Mouse (Mus musculus) brain, embryonic 14.5 days (tissue): ENCODE results near the gene Kcnk3.

Source experiments
- CTCF ChIP-seq: fragments of 200-500 bp; IDR thresholded peaks from 2 replicates; pipeline ENCODE4 v1.5.1; 2012; ENCODE audit warnings: inconsistent platforms, mild to moderate bottlenecking, moderate library complexity, borderline replicate concordance; ENCODE audit not compliant: insufficient read depth, insufficient read length; ENCODE audit errors: extremely low read depth
- POLR2A ChIP-seq: fragments of 200-500 bp; IDR thresholded peaks from 2 replicates; pipeline ENCODE4 v1.6.1; 2012; ENCODE audit warnings: mild to moderate bottlenecking, inconsistent platforms, borderline replicate concordance; ENCODE audit not compliant: poor library complexity, insufficient read depth, insufficient read length, severe bottlenecking; ENCODE audit errors: extremely low read depth

DNA sequence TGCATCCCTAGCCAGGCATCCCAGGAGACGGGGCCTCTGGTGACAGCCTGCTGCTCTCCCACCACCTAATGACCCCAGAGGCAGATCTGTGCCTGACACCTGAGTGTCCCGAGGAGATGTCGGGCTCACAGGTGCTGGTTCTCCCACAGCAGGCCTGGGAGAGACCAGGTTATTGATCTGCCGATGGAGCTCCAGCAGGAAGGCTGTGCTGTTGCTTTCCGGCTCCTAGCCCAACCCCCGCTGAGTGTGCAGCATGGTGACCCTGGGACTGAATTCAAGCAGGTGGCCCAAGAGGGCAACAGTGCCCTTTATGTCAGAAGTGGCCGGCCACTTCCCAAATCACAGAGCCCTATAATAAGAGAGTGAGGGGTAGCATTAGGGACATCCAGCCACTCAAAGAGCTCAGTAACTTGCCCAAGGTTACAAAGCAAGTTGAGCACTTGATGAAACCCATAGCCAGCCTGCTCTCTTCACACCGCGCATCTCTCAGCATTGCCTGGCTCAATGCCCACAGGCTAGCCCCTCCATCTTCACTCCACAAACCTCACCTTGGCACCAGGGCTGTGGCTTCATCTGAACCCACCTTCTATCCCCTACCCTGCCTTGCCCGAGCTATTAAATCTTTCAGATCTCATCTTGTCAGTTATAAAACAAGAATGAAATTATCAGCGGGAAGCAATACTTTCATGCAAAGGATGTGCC is 4.5 kb downstream of the Kcnk3 start:
- TF ChIP-seq POLR2A (no peak), CTCF (no peak)
